Mouse (Mus musculus) testis, adult 2 months (tissue): Measurements from ENCODE around the gene Stat4.

Experiments used
- CTCF ChIP-seq: fragments of 200-500 bp; IDR thresholded peaks from 2 replicates; pipeline ENCODE4 v1.5.1; 2012; ENCODE audit warnings: low read depth, mild to moderate bottlenecking, inconsistent platforms, low read length, moderate library complexity; ENCODE audit not compliant: control insufficient read depth, insufficient read depth, insufficient replicate concordance
- POLR2A ChIP-seq: fragments of 200-500 bp; IDR thresholded peaks from 2 replicates; pipeline ENCODE4 v1.6.1; 2012; ENCODE audit warnings: low read depth, mild to moderate bottlenecking, inconsistent platforms, low read length, moderate library complexity; ENCODE audit not compliant: control insufficient read depth

DNA sequence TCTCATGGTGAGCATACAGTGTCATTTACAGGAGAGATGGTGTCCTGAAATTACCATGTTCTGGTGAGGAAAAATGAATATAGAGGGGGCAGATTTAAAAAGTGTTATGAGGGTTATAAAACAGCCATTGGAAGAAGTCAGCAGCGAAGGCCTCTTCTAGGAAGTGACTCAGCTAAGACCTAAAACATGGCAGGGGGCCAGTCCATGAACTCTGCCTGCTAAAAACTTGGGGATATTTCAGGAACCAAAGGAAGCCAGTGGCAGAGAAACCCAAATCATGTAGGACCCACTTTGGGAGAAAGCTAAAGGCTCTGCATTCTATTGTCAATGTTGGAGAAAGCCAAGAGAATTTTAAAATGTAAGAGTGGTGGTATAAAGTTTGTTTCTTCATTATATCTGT, 125.4 kb downstream of the Stat4 start:
- TF ChIP-seq CTCF (no peak), POLR2A (no peak)
